Mouse (Mus musculus) cerebellum, adult 9-10 months (tissue): Measurements from ENCODE around the gene Fam117a.
"Not testable (repeated sequence)": the region's sequence is repeated elsewhere in the genome, so short reads cannot be mapped to it uniquely, and the experiment has no call there.

Experiments
- DNase-seq: peaks from one replicate; pipeline ENCODE4 v3.0.0; 2022

Fam117a gene

GRCm38 (mm10) chr11:95396548-95396947 lies 59.7 kb downstream of the Fam117a start:
- peak; percentile 83 for DNase-seq

GRCm38 (mm10) chr11:95397843-95398835 lies 61.3 kb downstream of the Fam117a start:
- peak; percentile 89 for DNase-seq

GRCm38 (mm10) chr11:95399520-95400020 lies 62.8 kb downstream of the Fam117a start:
- no peak for DNase-seq

GRCm38 (mm10) chr11:95401568-95401967 lies 64.8 kb downstream of the Fam117a start:
- no peak for DNase-seq

GRCm38 (mm10) chr11:95402196-95402595 lies 65.4 kb downstream of the Fam117a start:
- peak; percentile 95 for DNase-seq

GRCm38 (mm10) chr11:95402658-95403101 lies 65.9 kb downstream of the Fam117a start:
- no peak for DNase-seq

GRCm38 (mm10) chr11:95403382-95404340 lies 66.8 kb downstream of the Fam117a start:
- no peak for DNase-seq

GRCm38 (mm10) chr11:95405771-95406170 lies 69.0 kb downstream of the Fam117a start:
- DNase-seq, result no peak

- DNase-seq, result not testable (repeated sequence)
Measured at GRCm38 (mm10) chr11:95406398-95406797, 69.6 kb downstream of the Fam117a start.

GRCm38 (mm10) chr11:95409450-95410112 lies 72.8 kb downstream of the Fam117a start:
- DNase-seq, result peak; percentile 38

GRCm38 (mm10) chr11:95411453-95412013 lies 74.7 kb downstream of the Fam117a start:
- DNase-seq, result peak; percentile 38

- DNase-seq, result peak; percentile 72
Measured at GRCm38 (mm10) chr11:95412615-95413014, 75.8 kb downstream of the Fam117a start.

GRCm38 (mm10) chr11:95413641-95414535 lies 77.1 kb downstream of the Fam117a start, which contains the start of gene Spop:
Gene Spop (plus strand): TSS chr11:95414080.
- DNase-seq, result peak; percentile 91

GRCm38 (mm10) chr11:95414536-95415161 lies 77.8 kb downstream of the Fam117a start:
- DNase-seq, result peak; percentile 95

GRCm38 (mm10) chr11:95415931-95416330 lies 79.1 kb downstream of the Fam117a start:
- DNase-seq, result peak; percentile 40

- DNase-seq, result no peak
Measured at GRCm38 (mm10) chr11:95417341-95417740, 80.5 kb downstream of the Fam117a start.

- no peak for DNase-seq
Measured at GRCm38 (mm10) chr11:95420880-95421435, 84.1 kb downstream of the Fam117a start.

- DNase-seq, result no peak
Measured at GRCm38 (mm10) chr11:95423505-95423904, 86.7 kb downstream of the Fam117a start.

- DNase-seq, result no peak
Measured at GRCm38 (mm10) chr11:95431344-95431743, 94.5 kb downstream of the Fam117a start.
